Mouse (Mus musculus) monocyte, adult 59 days (primary cell): ENCODE results near the gene Gm14597. TPM values are rescaled to one million over a fixed set of nuclear protein-coding genes. Genes with fewer than 3 reads are reported as not detected.

Experiments
- total RNA-seq, 2 experiments: library from RNA; stranded (reverse); gene quantifications; one replicate each; pipeline ENCODE4 v1.2.4; 2023

Gm14597 gene
- total RNA-seq: not detected

GRCm38 (mm10) chrX:53608879-53609278 is at the start of gene Gm14597:
Gene Gm14597 (minus strand): TSS chrX:53608979.

GRCm38 (mm10) chrX:53642980-53643961 is 34.5 kb upstream of the Gm14597 start, which contains the start of gene Rtl8a:
Gene Rtl8a (minus strand): TSS chrX:53643682.

GRCm38 (mm10) chrX:53607242-53608121 is 1.3 kb downstream of the Gm14597 start, which contains the start of gene Rtl8c:
Gene Rtl8c (plus strand): TSS chrX:53608032.

Other genes with a start within 250 kb of the Gm14597 start
- 10 to 100 TPM in 1 of 2 experiments, 1 to 10 TPM in 1; 8.8 to 11.3 TPM for gene Mospd1, start 238.5 kb downstream of the Gm14597 start, total RNA-seq
- gene Etd, start 174.1 kb downstream of the Gm14597 start, total RNA-seq: not detected
- 10 to 100 TPM in 1 of 2 experiments, 1 to 10 TPM in 1; 8.1 to 10.0 TPM for gene Rtl8c, start 947 bp downstream of the Gm14597 start, total RNA-seq
- 10 to 100 TPM; 21.4 to 23.5 TPM for gene Rtl8a, start 34.7 kb upstream of the Gm14597 start, total RNA-seq
- gene Rtl8b, start 61.4 kb upstream of the Gm14597 start, total RNA-seq: 10 to 100 TPM; 15.1 to 16.1 TPM
- not detected for gene 4930502E18Rik, start 115.8 kb upstream of the Gm14597 start, total RNA-seq
- gene 1700013H16Rik, start 148.9 kb upstream of the Gm14597 start, total RNA-seq: not detected
- not detected for gene Zfp36l3, start 167.4 kb upstream of the Gm14597 start, total RNA-seq
- gene Xlr, start 188.7 kb upstream of the Gm14597 start, total RNA-seq: 1 to 10 TPM; 2.2 to 3.5 TPM